Mouse (Mus musculus) gastrocnemius, adult 2 months (tissue): ENCODE measurements around the gene Gnl3l. TPM values are rescaled to one million over a fixed set of nuclear protein-coding genes. Genes with fewer than 3 reads are reported as not detected.
A peak's percentile ranks its signal among the peaks of the same experiment; 100 is the strongest.

ENCODE experiments used
- DNase-seq: peaks from one replicate; pipeline ENCODE4 v3.0.0; 2022
- H3K27ac ChIP-seq: fragments of 200-600 bp; 2 replicates; pipeline ENCODE4 v1.8.1; 2022; ENCODE audit warnings: mild to moderate bottlenecking
- H3K4me3 ChIP-seq: fragments of 200-600 bp; 2 replicates; pipeline ENCODE4 v1.8.1; 2022; ENCODE audit warnings: mild to moderate bottlenecking, moderate library complexity
- CTCF ChIP-seq: fragments of 200-600 bp; IDR thresholded peaks from 2 replicates; pipeline ENCODE4 v1.8.1; 2022; ENCODE audit warnings: antibody characterized with exemption, mild to moderate bottlenecking, moderate library complexity
- intact Hi-C: fragments of 180-260 bp; cut with DNase I; formaldehyde crosslinking; loops from one replicate; pipeline ENCODE4 v1.15.1; 2025
- total RNA-seq, 2 experiments: library from RNA; stranded (reverse); gene quantifications; 2 replicates each; pipeline ENCODE4 v1.2.3; 2021

Gnl3l gene
- total RNA-seq, 2 experiments from 2014 or later: 37.0 to 49.5 TPM

DNA sequence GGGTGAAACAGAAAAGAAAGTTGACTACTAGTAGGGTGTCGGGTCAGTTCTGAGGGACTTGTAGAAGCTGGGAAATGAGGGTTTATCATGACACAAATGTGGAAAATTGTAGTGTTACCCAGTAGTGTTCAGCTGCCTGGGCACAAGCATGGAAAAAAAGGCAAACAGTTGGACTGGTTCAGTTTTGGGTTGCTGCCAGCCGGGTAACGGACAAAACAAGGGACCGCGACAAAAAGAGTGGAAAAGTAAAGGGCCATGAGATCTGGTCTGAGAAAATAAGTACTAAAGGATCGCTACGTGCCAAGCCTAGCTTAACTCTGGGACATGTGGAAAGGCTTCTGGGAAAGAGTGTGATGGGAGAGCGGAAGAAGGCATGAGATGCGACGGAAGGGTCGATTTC, 29.2 kb upstream of the Gnl3l start:
- no peak for TF ChIP-seq CTCF
- intact Hi-C loops: loop anchor here (5.0 kb wide), 1 partner anchor 51 kb away; the partner anchor contains the start of gene Tsr2
- Histone ChIP-seq H3K27ac (peak overlapping the region; percentile 76), H3K4me3 (peak overlapping the region; percentile 86)
- no peak for DNase-seq

DNA sequence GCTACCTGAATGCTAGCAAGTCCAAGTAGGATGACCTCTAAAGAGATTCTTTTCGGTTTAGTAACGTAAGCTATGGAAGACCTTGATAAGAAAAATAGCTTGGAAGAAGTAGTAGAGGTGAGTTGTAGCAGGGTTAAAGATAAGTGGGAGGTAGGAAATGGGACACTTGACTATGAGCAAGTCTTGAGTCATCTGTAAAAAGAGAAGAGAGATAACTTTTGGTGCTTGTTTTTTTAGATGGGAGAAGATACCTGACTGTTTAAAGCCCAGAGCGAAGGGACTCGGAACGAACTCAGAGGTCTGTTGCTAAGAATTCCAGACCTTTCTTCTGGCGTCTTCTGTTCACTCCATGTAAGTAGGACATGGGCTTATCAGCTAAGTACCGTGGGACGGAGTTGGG, 28.7 kb upstream of the Gnl3l start, which contains the start of gene Fgd1:
Gene Fgd1 (plus strand): TSS at position 301 of the 400 bp plus-strand sequence.
- H3K4me3 ChIP-seq: peak within 1 kb of the TSS; percentile 86
- intact Hi-C loops: loop anchor here (5.0 kb wide), 1 partner anchor 51 kb away; the partner anchor contains the start of gene Tsr2
- DNase-seq: no peak
- H3K27ac ChIP-seq: peak within 1 kb of the TSS; percentile 76
- no peak for TF ChIP-seq CTCF

DNA sequence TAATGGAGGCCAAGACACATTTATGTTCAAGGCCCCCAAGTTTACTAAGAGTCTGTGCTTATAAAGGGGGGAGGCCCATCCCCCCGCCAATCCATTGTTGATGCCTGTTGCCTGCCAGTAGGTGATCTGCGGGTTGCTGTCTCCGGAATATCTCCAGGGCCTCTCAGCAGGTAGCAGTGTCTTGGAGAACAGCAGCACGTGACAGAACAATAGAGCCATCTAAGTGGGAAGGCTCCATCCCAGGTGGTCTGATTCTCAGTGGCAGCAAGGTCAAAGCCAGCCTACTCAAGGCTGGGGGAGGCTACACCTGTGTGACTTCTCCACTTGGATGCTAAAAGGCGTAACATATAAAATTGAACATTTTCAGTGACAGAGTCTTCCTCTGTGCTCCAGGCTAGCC, 24.1 kb upstream of the Gnl3l start:
- H3K27ac ChIP-seq: no peak overlapping the region

DNA sequence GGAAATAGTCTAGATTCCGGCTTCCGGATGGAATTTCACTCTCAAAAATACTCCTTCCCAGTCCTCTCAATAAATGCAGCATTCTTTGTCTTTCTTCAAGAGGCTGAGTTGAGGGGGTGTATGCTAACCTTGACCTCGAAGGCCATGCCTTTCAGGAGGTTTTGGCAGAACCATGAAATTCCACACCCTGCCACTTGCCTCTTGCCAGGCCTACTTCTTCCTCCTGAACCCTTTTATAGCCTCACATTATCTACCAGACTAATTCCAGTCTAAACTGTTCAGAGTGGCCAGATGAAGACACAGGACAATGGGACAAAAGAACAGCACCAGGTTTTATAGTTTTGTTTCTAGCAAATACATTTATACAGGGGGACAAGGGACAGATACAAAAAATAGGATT, 14.3 kb upstream of the Gnl3l start:
- intact Hi-C loops: no loop called here
- Histone ChIP-seq H3K4me3 (no peak overlapping the region), H3K27ac (no peak overlapping the region)
- no peak for DNase-seq
- no peak for TF ChIP-seq CTCF

More for the DNA sequence above, 24.1 kb upstream of the Gnl3l start:
- H3K4me3 ChIP-seq: no peak overlapping the region
- intact Hi-C loops: no loop called here
- DNase-seq: no peak
- TF ChIP-seq CTCF: no peak

DNA sequence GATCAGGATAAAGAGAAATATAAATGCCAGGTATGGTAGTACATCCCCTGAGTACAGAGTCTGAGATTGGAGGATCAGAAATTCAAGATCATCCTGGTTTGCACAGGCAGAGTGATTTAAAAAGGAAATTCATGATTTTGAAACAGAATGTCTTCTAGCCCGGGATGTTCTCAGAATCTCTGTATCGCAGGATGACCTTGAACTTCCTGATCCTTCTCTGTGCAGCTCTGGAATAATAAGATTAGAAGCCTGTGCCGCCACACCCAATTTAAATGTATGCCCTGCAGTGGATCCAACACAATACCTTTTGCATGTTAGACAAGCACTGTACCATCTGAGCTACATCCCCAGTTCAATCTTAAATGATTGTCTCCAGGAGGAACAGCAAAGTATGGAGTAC, 1.7 kb upstream of the Gnl3l start:
- TF ChIP-seq CTCF: no peak
- Histone ChIP-seq H3K27ac (no peak overlapping the region), H3K4me3 (no peak overlapping the region)
- DNase-seq: no peak
- intact Hi-C loops: loop anchor here (5.0 to 10.0 kb wide), 2 partner anchors 96 to 324 kb away; partner anchors contain the start of gene Fam120c

DNA sequence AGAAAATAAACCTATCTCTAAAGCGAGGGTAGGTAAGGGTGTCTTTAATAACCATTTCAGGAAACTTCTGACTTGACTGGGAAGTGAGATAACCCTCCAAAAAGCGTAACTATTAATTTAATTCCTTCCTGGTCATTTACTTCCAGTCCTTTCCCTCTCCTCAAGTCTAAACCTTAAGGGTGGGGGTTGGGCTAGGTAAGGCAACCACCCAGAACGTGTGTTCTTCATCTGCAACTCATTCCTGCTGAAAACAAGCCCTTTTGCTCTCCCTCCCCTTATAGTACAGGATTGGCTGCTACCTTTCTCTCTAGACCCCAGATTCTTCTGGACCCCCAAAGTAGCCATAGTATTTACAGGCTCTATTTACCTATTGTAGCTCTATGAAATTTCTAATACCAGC, 775 bp upstream of the Gnl3l start:
- H3K27ac ChIP-seq: peak overlapping the region; percentile 82
- intact Hi-C loops: loop anchor here (5.0 to 10.0 kb wide), 2 partner anchors 97 to 324 kb away; partner anchors contain the start of gene Fam120c
- no peak for TF ChIP-seq CTCF
- DNase-seq: no peak
- peak overlapping the region; percentile 78 for H3K4me3 ChIP-seq

DNA sequence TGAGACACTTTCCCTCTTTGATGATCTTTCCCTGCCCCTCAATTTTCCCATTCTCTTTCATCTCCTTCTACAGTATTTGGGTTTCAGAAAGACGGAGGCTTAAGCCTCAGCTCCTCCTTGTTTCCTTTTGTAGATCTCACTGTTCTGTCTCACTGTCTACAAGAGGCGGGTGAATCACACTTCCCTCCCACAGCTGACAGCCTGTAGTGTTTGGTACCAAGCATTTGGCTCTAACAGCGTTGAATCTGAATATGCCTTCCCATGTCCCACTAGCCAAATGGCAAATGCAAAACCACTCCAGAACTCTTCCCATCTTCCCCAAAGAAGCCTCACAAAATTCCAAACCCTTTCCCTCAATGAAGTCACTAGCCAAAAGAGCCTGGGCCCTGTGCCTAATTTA, 20.3 kb downstream of the Gnl3l start:
- TF ChIP-seq CTCF: no peak
- H3K27ac ChIP-seq: no peak overlapping the region
- no peak for DNase-seq
- no peak overlapping the region for H3K4me3 ChIP-seq
- intact Hi-C loops: no loop called here

DNA sequence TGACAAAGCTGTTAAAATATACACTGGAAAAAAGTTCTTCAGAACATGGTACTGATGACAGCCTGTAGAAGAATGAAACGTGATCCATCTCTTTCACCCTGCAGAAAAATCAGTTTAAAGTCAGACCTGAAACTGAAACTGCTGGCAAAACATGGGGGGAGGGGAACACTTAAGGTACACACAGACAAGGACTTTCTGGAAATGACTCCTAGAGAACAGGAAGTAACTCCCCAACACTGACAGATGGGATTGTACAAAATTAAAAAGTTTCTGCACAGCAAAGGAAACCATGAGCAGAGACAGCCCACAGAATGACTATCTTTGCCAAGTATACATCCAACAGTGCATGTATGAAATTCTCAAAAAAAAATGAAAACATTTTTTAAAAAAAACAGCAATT, 35.5 kb downstream of the Gnl3l start:
- Histone ChIP-seq H3K27ac (peak overlapping the region; percentile 28; the same call in 1 of the 2 replicates), H3K4me3 (no peak overlapping the region)
- no peak for TF ChIP-seq CTCF
- DNase-seq: no peak
- intact Hi-C loops: no loop called here

DNA sequence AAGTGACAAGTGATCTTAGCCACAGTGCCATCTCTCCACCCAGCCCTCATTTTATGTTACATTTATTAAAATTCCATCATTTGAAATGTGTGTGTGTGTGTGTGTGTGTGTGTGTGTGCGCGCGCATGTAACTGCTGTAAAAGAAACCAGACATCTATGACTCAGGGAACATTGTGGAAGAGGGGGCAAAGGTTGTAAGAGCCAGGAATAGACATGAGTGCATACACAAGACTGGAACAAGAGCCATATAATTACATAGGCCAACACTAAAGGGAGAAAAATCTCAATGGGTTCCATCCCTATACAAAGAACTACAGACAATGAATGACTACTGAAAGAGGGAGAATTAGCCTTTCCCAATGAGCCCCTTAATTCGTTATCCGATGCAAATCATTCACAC, 41.7 kb downstream of the Gnl3l start:
- DNase-seq: no peak
- no peak for TF ChIP-seq CTCF
- Histone ChIP-seq H3K4me3 (no peak overlapping the region), H3K27ac (no peak overlapping the region)
- intact Hi-C loops: no loop called here

DNA sequence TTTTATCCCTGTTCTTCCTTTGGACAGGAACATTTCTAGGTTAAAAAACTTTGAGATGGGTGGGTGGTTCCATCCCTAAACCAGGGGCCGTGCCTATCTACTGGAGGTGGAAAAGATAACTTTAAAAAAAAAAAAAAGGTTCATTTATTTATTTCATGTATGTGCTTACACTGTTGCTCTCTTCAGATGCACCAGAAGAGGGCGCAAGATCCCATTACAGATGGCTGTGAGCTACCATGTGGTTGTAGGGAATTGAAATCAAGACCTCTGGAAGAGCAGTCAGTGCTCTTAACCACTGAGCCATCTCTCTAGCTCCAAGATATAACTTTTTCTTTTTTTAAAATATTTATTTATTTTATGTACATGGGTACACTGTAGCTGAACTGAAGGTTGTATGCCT, 54.1 kb downstream of the Gnl3l start:
- TF ChIP-seq CTCF: peak; percentile 49
- Histone ChIP-seq H3K4me3 (no peak overlapping the region), H3K27ac (no peak overlapping the region)
- DNase-seq: no peak
- intact Hi-C loops: loop anchor here (5.0 kb wide), 1 partner anchor 154 kb away; no protein-coding TSS in a partner anchor

DNA sequence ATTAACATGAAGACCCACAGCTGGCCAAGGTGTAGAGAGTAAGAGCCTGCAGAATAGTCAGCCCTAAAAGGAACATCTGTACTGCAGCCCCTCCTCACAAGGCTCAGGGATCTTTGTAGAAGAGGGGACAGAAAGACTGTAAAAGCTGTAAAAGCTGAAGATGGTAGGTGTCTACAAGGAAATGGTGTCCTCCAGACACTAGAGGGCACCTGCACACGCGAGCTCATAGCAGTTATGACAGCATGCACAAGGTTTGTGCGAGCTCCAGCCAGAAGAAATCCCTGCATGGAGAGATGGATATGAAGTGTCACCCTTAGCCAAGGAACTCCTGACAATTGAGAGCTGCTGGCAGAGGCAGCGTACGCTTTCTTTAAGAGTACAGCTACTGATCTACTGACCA, 56.4 kb downstream of the Gnl3l start:
- intact Hi-C loops: loop anchor here (5.0 kb wide), 1 partner anchor 157 kb away; no protein-coding TSS in a partner anchor

DNA sequence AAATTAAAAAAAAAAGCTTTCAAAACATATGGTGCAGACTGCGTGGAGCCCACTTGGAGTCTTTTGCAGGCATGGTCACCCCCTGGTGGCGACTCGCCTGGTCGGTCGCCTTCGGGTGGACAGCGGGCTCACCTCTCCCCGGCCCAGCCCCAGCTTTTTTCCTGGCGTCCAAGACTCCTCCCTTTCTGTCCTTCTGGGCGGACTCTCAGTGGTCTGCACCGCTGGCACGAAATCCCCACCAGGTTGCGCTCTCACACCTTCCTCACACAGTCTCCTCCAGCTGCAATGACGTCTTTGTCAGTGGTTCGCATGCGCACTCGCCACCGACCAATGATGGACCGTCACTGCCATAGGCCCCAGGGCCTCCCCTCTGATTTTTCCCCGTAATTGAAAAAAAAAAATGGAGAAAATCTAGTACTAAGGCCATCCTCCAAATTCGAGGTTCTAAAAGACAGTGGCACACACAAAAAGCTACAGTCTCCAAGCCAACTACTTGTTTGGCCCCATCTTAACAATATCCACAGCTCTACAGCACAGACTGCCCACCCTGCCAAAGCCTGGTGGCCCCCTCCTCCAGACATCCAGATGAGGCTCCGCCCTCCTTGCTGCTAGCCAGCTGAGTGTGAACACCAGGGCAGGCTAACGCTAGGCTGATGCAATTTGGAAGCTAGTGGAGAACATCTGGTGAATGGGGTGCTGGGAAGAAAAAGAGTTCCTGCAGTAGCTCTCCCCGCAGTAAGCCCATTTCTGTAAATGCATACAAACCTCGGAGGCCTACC, 60.4 kb downstream of the Gnl3l start:
- peak overlapping the region; percentile 47 for H3K4me3 ChIP-seq
- intact Hi-C loops: loop anchor here (5.0 to 10.0 kb wide), 2 partner anchors 249 to 362 kb away; no protein-coding TSS in a partner anchor

More for the DNA sequence above, 56.4 kb downstream of the Gnl3l start:
- no peak for DNase-seq
- Histone ChIP-seq H3K27ac (no peak overlapping the region), H3K4me3 (no peak overlapping the region)
- peak; percentile 16; the same call in 1 of the 2 replicates for TF ChIP-seq CTCF

DNA sequence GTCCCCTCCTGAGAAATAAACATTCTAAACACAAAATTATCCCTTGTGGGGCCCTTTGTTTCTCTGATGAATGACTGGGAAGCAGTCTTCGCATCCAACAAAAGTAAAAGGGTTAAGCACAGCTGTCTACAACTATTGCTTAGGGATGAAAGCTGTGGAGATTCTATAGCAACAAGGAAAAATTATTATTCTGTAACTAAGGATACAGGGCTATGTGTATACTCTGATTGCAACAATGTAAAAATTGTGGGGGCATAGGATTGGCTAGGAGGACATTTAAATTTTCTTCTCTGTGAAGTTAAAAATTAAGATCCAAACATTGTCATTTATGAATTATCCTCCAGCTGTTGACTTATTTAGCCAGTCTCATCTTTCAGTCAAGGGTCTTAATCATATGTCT, 61.1 kb downstream of the Gnl3l start:
- no peak for TF ChIP-seq CTCF
- Histone ChIP-seq H3K27ac (peak overlapping the region; percentile 85), H3K4me3 (peak overlapping the region; percentile 47)
- DNase-seq: no peak
- intact Hi-C loops: loop anchor here (5.0 to 10.0 kb wide), 2 partner anchors 249 to 361 kb away; no protein-coding TSS in a partner anchor

More for the DNA sequence above, 60.4 kb downstream of the Gnl3l start:
- peak overlapping the region; percentile 85 for H3K27ac ChIP-seq
- peak; percentile 81 for DNase-seq
- TF ChIP-seq CTCF: peak; percentile 61
